Mouse (Mus musculus) bone marrow macrophage, adult 2 months (primary cell): Measurements from ENCODE around the gene Abcc4.

Experiments used
- CTCF ChIP-seq: IDR thresholded peaks from 2 replicates; pipeline ENCODE4 v1.5.1; 2012; ENCODE audit warnings: low read depth, mild to moderate bottlenecking, low read length, moderate library complexity
- POLR2A ChIP-seq: IDR thresholded peaks from 2 replicates; pipeline ENCODE4 v1.6.1; 2012; ENCODE audit warnings: mild to moderate bottlenecking, low read depth, low read length, borderline replicate concordance

DNA sequence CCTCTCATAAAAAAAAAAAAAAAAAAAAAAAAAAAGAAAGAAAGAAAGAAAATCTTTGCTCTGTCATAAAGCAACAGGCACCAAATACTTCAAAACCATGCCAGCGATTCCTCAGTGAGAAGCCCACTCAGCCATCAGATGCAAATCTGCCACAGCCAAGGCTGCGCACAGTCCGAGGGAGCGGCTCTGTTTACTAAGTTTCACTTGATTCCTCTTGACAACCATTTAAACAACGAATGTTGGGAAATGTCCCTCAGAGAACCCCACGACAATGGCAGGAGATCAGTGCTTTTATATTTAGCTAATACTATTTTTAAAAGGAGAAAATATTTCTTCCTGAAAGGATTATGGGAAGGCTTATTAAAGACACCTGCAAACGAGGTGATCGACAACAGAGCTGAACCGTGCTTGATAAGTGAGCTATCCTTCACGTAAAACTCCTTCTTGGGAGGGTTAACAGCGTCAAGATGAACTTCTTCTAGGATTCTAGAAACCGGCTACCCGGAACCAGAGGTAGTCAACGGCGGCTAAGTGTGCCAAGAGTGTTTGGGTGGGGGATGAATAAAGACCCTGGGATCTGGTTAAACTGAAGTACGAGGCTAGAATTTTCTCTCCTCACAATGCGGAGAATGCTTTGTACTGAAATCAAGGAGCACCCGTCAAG is 154.8 kb downstream of the Abcc4 start:
- TF ChIP-seq CTCF = no peak
- no peak for TF ChIP-seq POLR2A
